Mouse (Mus musculus): Measurements from ENCODE around the gene Dnm3. TPM values are rescaled to one million over a fixed set of nuclear protein-coding genes. Genes with fewer than 3 reads are reported as not detected.

Dnm3 gene
- polyA plus RNA-seq, 1 experiment = 8.2 TPM

DNA sequence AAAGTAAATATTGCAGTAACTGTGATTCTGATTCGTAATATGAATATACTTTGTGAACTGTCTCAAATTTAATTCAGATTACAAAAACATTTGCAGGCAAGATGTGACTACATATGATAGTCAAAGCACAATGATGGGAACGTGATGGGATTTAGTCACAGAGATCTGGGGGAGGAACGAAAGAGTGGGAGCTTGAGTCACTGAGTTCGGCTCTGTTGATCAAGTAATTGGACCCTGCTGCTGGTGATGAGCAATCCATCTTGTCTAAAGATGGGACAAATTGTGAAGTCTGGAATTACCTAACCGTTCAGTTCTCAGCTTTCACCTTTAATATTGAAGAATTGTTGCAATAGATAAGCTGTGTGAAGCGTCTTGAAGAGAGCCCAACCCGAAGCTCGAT is 505.6 kb downstream of the Dnm3 start:
- Histone ChIP-seq H3K36me3 (ENCODE audit: control insufficient read depth, insufficient read depth, low read length) (no peaks in the 10 kb centered on the region), H3K27ac (ENCODE audit: insufficient read depth, low read depth, low read length) (no peak overlapping the region), H3K27me3 (replicated peaks; ENCODE audit: control insufficient read depth, insufficient read depth, low read length) (no peaks in the 10 kb centered on the region), H3K4me3 (ENCODE audit: insufficient read depth, low read depth, low read length) (no peak overlapping the region), H3K4me1 (ENCODE audit: control insufficient read depth, insufficient read depth, low read length) (peaks cover 9% of the 10 kb centered on the region; the same call in 1 of the 2 replicates)
- no peak for DNase-seq
- TF ChIP-seq POLR2A (IDR thresholded peaks at IDR 0.05; ENCODE audit: low read depth, low read length) (no peak), CTCF (conservative IDR thresholded peaks at IDR 0.05; ENCODE audit: insufficient read depth, insufficient read length, low read depth, low read length) (no peak)
- WGBS = 64% methylated on average over 8 of the region's 8 CpGs

DNA sequence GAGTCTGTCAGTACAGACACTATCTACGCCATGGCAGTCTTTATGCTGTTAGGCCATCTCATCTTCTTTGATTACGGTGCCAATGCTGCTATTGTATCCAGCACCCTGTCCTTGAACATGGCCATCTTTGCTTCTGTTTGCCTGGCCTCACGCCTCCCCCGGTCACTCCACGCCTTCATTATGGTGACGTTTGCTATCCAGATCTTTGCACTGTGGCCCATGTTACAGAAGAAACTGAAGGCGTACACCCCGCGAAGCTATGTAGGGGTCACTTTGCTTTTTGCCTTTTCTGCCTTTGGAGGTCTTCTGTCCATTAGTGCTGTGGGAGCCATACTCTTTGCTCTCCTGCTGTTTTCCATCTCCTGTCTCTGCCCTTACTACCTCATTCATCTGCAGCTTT is 507.0 kb downstream of the Dnm3 start:
- Histone ChIP-seq H3K4me1 (ENCODE audit: control insufficient read depth, insufficient read depth, low read length) (peaks cover 4% of the 10 kb centered on the region; the same call in 1 of the 2 replicates), H3K4me3 (ENCODE audit: insufficient read depth, low read depth, low read length) (no peak overlapping the region), H3K27ac (ENCODE audit: insufficient read depth, low read depth, low read length) (no peak overlapping the region), H3K36me3 (ENCODE audit: control insufficient read depth, insufficient read depth, low read length) (no peaks in the 10 kb centered on the region), H3K27me3 (replicated peaks; ENCODE audit: control insufficient read depth, insufficient read depth, low read length) (no peaks in the 10 kb centered on the region)
- no peak for DNase-seq
- 95% methylated on average over 9 of the region's 9 CpGs for WGBS
- TF ChIP-seq CTCF (conservative IDR thresholded peaks at IDR 0.05; ENCODE audit: insufficient read depth, insufficient read length, low read depth, low read length) = no peak
- TF ChIP-seq POLR2A (IDR thresholded peaks at IDR 0.05; ENCODE audit: low read depth, low read length) = no peak

- H3K4me3 ChIP-seq (ENCODE audit: insufficient read depth, low read depth, low read length) = peak within 1 kb of the TSS; percentile 88
- no peaks in the 10 kb centered on the region for H3K27me3 ChIP-seq (replicated peaks; ENCODE audit: control insufficient read depth, insufficient read depth, low read length)
- DNase-seq = peak; percentile 97
- H3K27ac ChIP-seq (ENCODE audit: insufficient read depth, low read depth, low read length) = peak within 1 kb of the TSS; percentile 44; the same call in 1 of the 2 replicates
- no peaks in the 10 kb centered on the region; the same call in 1 of the 2 replicates for H3K4me1 ChIP-seq (ENCODE audit: control insufficient read depth, insufficient read depth, low read length)
- TF ChIP-seq CTCF (conservative IDR thresholded peaks at IDR 0.05; ENCODE audit: insufficient read depth, insufficient read length, low read depth, low read length) = peak; percentile 90
- no peak for TF ChIP-seq POLR2A (IDR thresholded peaks at IDR 0.05; ENCODE audit: low read depth, low read length)
- WGBS = 2% methylated on average over 38 of the region's 38 CpGs
- no peaks in the 10 kb centered on the region for H3K36me3 ChIP-seq (ENCODE audit: control insufficient read depth, insufficient read depth, low read length)
Observed at GRCm38 (mm10) chr1:161968589-161969407, 509.0 kb downstream of the Dnm3 start, which contains the start of gene Pigc. Gene Pigc (plus strand): TSS chr1:161969186.

- no peak overlapping the region for H3K27ac ChIP-seq (ENCODE audit: insufficient read depth, low read depth, low read length)
- TF ChIP-seq POLR2A (IDR thresholded peaks at IDR 0.05; ENCODE audit: low read depth, low read length) = no peak
- no peak for TF ChIP-seq CTCF (conservative IDR thresholded peaks at IDR 0.05; ENCODE audit: insufficient read depth, insufficient read length, low read depth, low read length)
- WGBS = 56% methylated on average over 2 of the region's 2 CpGs
- H3K4me1 ChIP-seq (ENCODE audit: control insufficient read depth, insufficient read depth, low read length) = no peaks in the 10 kb centered on the region; the same call in 1 of the 2 replicates
- DNase-seq = no peak
- no peak overlapping the region for H3K4me3 ChIP-seq (ENCODE audit: insufficient read depth, low read depth, low read length)
- no peaks in the 10 kb centered on the region for H3K27me3 ChIP-seq (replicated peaks; ENCODE audit: control insufficient read depth, insufficient read depth, low read length)
- no peaks in the 10 kb centered on the region for H3K36me3 ChIP-seq (ENCODE audit: control insufficient read depth, insufficient read depth, low read length)
Observed at GRCm38 (mm10) chr1:161967936-161968335, 509.9 kb downstream of the Dnm3 start.

DNA sequence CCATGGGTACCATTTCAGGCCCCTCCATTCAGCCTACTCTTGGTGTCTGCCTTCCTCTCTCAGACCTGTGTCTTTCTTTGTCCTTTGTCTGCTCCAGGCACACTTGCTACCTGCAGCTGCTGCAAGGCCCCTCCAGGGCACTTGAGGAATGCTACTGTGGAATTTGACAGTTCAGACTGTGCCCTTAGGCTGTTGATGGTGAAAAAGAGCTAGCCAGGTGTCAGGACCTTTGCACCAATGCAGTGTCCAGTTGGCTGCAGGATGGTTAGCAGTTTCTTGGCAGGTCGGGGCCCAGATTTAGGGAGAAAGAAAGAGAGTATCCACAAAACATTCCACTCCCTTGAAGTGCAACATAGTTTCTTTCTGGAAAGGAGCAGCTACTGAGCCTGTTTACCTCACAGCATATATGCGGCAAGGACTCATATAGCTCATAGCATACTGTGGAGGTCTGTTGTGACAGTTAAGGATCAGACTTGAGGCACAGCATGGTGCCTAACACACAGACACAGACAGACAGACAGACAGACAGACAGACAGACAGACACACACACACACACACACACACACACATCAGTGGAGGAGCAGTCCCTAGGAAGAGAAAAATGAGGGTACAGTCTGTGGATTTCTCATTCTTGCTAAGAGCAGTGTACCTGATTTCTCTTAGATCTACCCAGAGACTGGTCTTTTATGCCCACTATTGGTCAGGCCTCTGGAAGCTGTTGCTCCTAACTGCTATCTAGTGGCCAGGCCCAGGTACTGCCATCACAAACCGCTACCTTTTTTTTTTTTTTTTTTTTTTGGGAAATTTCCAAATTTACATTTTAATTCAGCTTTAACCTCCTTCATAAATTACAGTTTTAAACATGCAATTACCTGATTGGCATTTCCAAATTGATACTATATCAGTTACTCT is 515.1 kb downstream of the Dnm3 start:
- DNase-seq = peak; percentile 28
- no peaks in the 10 kb centered on the region for H3K27me3 ChIP-seq (replicated peaks; ENCODE audit: control insufficient read depth, insufficient read depth, low read length)
- H3K4me3 ChIP-seq (ENCODE audit: insufficient read depth, low read depth, low read length) = no peak overlapping the region
- H3K27ac ChIP-seq (ENCODE audit: insufficient read depth, low read depth, low read length) = no peak overlapping the region
- H3K36me3 ChIP-seq (ENCODE audit: control insufficient read depth, insufficient read depth, low read length) = no peaks in the 10 kb centered on the region
- 35% methylated on average over 3 of the region's 3 CpGs for WGBS
- H3K4me1 ChIP-seq (ENCODE audit: control insufficient read depth, insufficient read depth, low read length) = peaks cover 3% of the 10 kb centered on the region; the same call in 1 of the 2 replicates
- TF ChIP-seq CTCF (conservative IDR thresholded peaks at IDR 0.05; ENCODE audit: insufficient read depth, insufficient read length, low read depth, low read length) = peak; percentile 65
- TF ChIP-seq POLR2A (IDR thresholded peaks at IDR 0.05; ENCODE audit: low read depth, low read length) = no peak

- Histone ChIP-seq H3K27me3 (replicated peaks; ENCODE audit: control insufficient read depth, insufficient read depth, low read length) (no peaks in the 10 kb centered on the region), H3K4me1 (ENCODE audit: control insufficient read depth, insufficient read depth, low read length) (peaks cover 3% of the 10 kb centered on the region; the same call in 1 of the 2 replicates), H3K36me3 (ENCODE audit: control insufficient read depth, insufficient read depth, low read length) (no peaks in the 10 kb centered on the region), H3K4me3 (ENCODE audit: insufficient read depth, low read depth, low read length) (no peak overlapping the region), H3K27ac (ENCODE audit: insufficient read depth, low read depth, low read length) (no peak overlapping the region)
- TF ChIP-seq CTCF (conservative IDR thresholded peaks at IDR 0.05; ENCODE audit: insufficient read depth, insufficient read length, low read depth, low read length) = no peak
- TF ChIP-seq POLR2A (IDR thresholded peaks at IDR 0.05; ENCODE audit: low read depth, low read length) = no peak
- WGBS = 75% methylated on average over 19 of the region's 19 CpGs
- no peak for DNase-seq
Observed at GRCm38 (mm10) chr1:161957964-161958950, 519.6 kb downstream of the Dnm3 start.

Data from kidney, adult 2 months (tissue).